Mouse (Mus musculus) CH12.LX (cell line): ENCODE measurements around the gene Gm20388.

Source experiments
- CTCF ChIP-seq, 2 experiments: IDR thresholded peaks in 1 of 2; conservative IDR thresholded peaks in 1 of 2; 2 replicates each; pipeline ENCODE4 v1.5.1; 2011 to 2012; ENCODE audit warnings: low read depth in 2 of 2, low read length in 2 of 2, improper control_type of control experiment in 1 of 2, inconsistent platforms in 1 of 2, mild to moderate bottlenecking in 1 of 2, moderate library complexity in 1 of 2
- EP300 ChIP-seq: IDR thresholded peaks from 2 replicates; pipeline ENCODE4 v1.6.1; 2011; ENCODE audit warnings: low read length, improper control_type of control experiment
- GABPA ChIP-seq: IDR thresholded peaks from 2 replicates; pipeline ENCODE4 v1.6.1; 2012; ENCODE audit warnings: low read depth, low read length, improper control_type of control experiment, inconsistent platforms; ENCODE audit not compliant: insufficient replicate concordance
- JUN ChIP-seq: IDR thresholded peaks from 2 replicates; pipeline ENCODE4 v1.6.1; 2011; ENCODE audit warnings: low read depth, mild to moderate bottlenecking, low read length, improper control_type of control experiment, moderate library complexity; ENCODE audit not compliant: insufficient read depth
- KAT2A ChIP-seq: IDR thresholded peaks from 2 replicates; pipeline ENCODE4 v1.6.1; 2012; ENCODE audit warnings: low read length, improper control_type of control experiment, inconsistent platforms; ENCODE audit not compliant: insufficient replicate concordance
- MAFK ChIP-seq: IDR thresholded peaks from 2 replicates; pipeline ENCODE4 v1.6.1; 2011; ENCODE audit warnings: low read length, improper control_type of control experiment; ENCODE audit not compliant: insufficient replicate concordance
- MEF2A ChIP-seq: IDR thresholded peaks from 2 replicates; pipeline ENCODE4 v1.6.1; 2014; ENCODE audit warnings: low read depth, mild to moderate bottlenecking, inconsistent platforms, low read length, improper control_type of control experiment, borderline replicate concordance
- POLR2A ChIP-seq: IDR thresholded peaks from 2 replicates; pipeline ENCODE4 v1.6.1; 2011; ENCODE audit warnings: low read depth, mild to moderate bottlenecking, improper control_type of control experiment, low read length
- RAD21 ChIP-seq: IDR thresholded peaks from 2 replicates; pipeline ENCODE4 v1.6.1; 2011; ENCODE audit warnings: low read depth, mild to moderate bottlenecking, low read length, improper control_type of control experiment, moderate library complexity
- SIN3A ChIP-seq: IDR thresholded peaks from 2 replicates; pipeline ENCODE4 v1.6.1; 2012; ENCODE audit warnings: low read length, improper control_type of control experiment, inconsistent platforms
- TBP ChIP-seq: conservative IDR thresholded peaks from 2 replicates; pipeline ENCODE4 v1.6.1; 2011; ENCODE audit warnings: low read depth, low read length, improper control_type of control experiment
- USF1 ChIP-seq: IDR thresholded peaks from 2 replicates; pipeline ENCODE4 v1.6.1; 2014; ENCODE audit warnings: low read depth, mild to moderate bottlenecking, inconsistent platforms, low read length, improper control_type of control experiment

- TF ChIP-seq CTCF (conservative IDR thresholded peaks at IDR 0.05 in 1 of 2, IDR thresholded peaks at IDR 0.05 in 1 of 2; ENCODE audit: low read depth in 2 of 2, low read length in 2 of 2): no peak
- no peak for TF ChIP-seq KAT2A
- no peak for TF ChIP-seq POLR2A
- TF ChIP-seq EP300: no peak
- no peak for TF ChIP-seq USF1
- no peak for TF ChIP-seq GABPA
- TF ChIP-seq SIN3A: no peak
- TF ChIP-seq MEF2A: no peak
- TF ChIP-seq JUN: no peak
- TF ChIP-seq MAFK: no peak
- TF ChIP-seq RAD21: no peak
- no peak for TF ChIP-seq TBP
These were observed 3906.3 kb downstream of the Gm20388 start for GRCm38 (mm10) chr8:123816939-123817338.
